Mouse (Mus musculus) CD4-positive helper T cell, adult 2 months (primary cell): ENCODE results near the gene Msh6.
"Not testable (repeated sequence)": the region's sequence is repeated elsewhere in the genome, so short reads cannot be mapped to it uniquely, and the experiment has no call there.

Experiments
- DNase-seq: peaks from one replicate; pipeline ENCODE4 v3.0.0-alpha.2; 2012; ENCODE audit warnings: low read depth, missing footprints, low spot score

Msh6 gene

DNA sequence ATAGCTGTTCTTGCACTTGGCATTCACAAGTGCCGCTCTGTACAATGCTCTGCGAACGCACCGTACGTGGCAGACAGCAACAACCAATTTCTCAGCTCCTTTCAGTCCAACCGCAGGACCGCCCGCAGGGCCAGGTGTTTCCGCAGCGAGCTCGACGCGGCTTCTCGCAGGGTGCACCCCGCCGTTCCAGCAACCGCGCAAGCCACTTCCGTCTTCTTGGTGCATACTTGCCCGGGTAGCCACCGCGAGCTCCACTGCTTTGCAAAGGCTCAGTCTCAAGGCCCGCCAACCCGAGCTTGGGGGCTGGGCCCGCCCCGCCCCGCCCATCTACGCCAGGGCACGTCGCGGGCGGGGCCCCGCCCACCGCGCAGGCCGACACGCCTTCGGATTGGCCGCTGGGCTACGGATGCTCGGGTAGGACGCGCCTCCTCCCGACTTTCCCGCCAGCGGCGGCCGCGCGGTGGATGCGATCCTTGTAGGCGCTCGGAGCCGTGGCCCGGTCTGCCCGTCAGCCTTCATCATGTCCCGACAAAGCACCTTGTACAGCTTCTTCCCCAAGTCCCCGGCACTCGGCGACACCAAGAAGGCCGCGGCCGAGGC, at the start of gene Msh6:
Gene Msh6 (plus strand): TSS at position 434 of the 600 bp plus-strand sequence.
- peak; percentile 98 for DNase-seq

DNA sequence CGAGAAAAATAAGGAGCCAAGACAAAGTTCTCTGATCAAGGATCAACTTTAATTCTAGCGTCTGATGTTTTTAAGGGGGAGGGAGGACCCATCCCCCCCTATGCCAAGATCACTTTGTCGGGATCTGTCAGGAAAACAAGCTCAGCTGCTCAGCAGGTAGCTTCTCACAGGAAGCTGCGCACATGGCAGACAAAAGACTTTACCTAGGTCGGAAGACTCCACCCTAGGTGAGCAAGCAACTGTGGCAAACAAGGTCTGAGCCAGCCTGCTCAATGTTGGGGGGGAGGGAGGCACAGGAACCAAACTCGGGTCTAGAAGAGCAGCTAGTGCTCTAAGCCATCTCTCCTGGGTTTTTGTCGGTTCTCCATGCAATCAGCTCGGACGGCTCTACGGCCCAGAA, 40.5 kb upstream of the Msh6 start:
- no peak for DNase-seq

DNA sequence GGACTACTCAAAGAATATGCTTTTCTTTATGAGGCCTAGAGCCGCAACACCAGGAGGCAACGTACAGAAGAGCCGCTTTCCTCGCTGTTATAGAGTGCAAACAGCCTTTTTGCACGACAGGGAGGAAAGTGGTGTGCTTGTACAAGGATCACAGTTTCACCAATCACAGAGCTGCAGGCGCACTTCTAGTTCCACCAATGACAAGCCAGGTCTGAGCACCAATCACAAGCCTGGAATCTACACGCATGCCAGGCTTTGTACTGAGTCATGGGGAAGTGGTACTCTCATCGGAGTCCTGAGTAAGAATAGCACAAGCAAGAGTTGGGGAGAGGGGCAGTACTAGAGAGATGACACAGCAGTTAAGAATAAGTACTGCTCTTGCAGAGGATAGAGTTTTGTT, 40.1 kb upstream of the Msh6 start:
- DNase-seq = no peak

DNA sequence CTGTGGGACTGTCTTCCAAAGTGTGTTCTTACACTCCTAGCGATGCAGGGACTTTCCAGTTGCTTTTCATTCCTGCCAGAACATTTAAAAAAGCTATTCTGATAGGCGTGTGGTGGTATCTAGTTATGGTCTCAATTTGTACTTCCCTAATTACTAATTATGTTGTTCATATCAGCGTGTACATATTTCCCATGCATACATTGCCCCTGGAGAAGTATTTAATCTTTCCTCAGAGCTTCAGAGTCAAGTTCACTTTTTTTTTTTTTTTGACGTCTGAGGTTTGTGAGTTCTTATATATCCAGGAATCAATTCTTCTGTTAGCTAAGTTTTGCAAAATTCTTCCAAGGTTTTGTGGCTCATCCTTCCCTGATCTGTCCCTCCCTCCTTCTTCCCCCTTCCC, 38.7 kb upstream of the Msh6 start:
- no peak for DNase-seq

DNA sequence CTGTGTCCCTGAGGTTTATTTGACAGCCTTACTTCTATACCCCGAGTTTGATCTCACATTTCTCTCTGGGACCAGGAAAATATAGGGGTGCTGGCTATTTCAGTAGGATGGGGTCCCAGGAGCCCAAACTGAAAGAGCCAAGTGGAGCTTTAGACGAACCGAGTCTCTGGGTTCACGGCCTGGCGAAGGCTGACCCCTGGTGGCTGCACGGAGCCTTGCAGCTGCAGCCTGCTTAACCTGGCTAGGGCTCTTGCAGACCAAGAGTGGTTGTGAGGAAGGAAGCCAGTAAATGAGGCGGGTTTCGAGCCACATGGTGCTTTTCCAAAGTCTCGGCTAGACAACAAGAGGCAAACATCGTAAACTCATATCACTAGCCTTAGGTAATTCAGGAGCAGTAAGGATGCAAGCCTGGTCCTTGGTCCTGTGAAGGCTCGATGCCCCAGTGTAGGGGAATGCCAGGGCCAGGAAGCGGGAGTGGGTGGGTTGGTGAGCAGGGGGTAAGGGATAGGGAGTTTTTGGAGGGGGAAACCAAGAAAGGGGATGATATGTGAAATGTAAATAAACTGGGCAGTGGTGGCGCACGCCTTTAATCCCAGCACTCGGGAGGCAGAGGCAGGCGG, 25.8 kb upstream of the Msh6 start:
- DNase-seq = peak; percentile 67

DNA sequence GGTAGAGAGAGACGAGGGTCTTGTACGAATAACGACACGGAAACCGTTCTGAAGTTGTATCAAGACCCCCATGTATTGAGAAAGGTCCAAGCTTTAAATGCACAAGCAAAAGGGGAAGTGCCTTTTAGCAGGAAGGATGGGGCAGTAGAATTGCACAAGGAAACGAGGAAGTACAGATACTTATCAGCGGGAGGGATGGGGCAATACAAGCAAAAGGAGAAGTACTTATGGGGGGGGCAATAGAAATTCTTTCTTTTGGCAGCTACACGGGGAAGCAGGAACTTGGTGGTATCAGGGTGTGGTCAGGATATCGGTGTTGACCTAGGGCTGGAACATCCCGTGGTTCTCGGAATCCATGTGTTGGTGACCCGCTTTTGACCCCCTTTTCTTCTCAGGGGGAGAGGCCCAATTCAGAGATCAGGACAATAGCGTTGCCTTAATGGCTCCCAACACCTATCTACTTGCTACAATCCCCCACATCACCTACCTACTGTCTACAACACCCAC, 20.2 kb upstream of the Msh6 start:
- DNase-seq = not testable (repeated sequence)

DNA sequence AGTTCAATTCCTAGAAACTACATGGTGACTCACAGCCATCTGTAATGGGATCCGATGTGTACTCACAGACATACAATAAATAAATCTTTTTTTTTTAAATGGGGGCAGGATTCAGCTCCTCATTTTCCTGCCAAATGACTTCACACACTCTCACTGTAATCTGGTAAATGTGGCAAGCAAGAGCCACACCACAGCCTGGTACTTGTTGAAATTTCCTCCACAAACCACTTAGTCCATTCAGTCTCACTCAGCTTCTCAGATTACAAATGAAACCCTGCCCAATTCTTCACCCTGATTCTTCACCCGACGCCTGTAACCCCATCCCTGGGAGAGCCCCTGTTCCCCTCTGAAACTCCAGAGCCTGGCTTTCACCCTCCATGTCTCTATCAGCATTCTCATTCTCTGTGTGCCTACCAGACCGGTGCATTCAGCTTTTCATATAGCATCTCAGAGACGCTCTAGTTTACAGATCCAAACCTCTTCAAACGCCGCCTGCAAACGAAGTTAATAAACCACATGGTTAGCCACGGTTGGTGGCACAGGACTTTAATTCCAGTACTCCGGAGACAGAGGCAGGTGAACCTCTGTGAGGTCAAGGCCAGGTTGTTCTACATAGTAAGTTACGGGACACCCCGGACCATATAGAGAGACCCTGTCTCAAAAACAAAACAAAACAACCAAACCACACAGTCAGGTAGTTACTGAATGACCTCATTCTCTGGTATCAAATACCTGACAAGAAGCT, 17.6 kb upstream of the Msh6 start:
- no peak for DNase-seq

DNA sequence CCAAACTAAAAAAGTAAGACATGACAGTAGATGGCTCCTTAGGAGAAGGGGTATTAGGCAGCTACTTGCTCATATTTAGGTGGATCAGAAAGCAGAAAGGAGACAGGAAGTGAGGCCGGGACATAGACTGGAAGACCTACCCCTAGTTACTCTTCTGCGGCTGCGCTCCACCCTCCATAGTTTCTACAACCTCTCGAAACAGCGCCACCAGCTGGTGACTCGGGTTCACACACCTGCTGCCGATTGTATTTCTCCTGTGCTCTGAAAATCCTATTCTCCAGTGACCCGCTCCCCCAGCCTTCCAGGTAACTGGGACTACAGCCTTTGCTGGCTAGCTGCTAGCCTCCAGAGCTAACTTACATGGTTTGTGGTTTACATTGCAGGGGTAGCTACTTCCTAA, 16.6 kb upstream of the Msh6 start:
- no peak for DNase-seq

DNA sequence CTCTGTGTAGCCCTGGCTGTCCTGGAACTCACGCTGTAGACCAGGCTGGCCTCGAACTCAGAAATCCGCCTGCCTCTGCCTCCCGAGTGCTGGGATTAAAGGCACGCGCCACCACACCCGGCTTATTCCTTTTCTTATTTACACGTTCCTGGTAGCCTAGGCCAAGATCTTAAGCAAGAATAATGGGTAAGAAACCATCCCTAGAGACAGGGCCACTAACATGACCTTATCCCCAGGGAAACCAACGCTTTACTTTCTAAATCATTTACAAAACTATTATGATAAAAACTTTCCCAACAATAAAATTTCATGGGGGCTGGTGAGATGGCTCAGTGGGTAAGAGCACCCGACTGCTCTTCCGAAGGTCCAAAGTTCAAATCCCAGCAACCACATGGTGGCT, 15.5 kb upstream of the Msh6 start:
- DNase-seq = not testable (repeated sequence)

DNA sequence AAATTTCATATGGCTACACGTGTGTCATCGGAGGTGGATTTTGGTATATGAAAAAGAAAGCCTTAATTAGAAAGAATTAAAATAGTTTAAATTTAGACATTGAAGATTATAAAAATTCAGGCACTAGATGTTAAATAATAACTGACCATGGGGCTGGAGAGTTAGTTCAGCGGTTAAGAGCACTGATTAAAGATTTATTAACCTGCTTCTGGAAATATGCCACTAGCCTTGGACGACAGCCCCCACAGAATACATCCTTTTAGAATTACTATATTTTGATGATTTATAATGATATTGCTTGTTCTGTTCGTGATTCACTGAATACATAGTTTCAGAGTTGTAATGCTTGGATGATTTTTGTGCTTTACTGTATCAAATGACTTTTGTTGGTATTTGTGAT, 14.9 kb upstream of the Msh6 start:
- not testable (repeated sequence) for DNase-seq

DNA sequence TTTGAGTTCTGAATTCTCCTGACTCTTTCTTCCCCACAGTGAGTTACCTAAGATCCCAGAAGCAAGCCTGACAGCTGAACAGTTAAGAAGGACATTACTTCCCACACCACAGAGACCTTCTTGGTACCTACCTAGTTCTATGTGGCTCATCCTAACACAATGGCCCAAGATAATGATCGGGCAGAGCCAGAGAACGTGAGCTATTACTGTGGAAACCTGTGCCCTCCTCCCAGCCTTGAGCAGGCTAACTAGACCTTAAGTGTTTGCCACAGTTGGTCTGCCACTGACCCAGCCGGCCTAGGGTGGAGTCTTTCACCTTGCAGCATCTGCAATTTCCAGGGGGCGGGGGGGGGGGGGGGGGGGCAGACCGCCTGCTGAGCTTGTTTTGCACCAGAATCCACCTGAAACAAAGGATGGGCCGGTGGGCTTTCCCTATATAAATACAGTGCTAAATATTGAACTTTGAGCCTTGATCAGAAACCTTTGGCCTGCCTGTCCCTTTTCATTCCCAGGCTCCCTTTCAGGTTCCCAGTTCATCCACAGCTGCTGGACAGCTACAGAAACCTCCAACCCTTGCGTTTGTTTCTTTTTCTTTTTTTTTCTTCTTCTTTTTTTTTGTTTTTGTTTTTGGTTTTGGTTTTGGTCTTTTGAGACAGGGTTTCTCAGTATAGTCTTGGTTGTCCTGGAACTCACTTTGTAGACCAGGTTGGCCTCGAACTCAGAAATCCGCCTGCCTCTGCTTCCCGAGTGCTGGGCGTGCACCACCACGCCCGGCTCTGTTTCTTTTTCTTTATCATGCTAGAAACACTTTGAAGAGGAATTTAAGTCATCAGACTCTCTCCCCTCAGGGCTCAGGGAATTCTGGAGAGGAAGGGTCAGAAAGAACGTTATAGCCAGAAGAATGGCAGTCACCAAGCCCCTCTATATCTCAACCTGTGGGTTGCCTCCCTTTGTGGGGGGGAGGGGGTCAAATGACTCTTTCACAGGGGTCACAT, 11.5 kb upstream of the Msh6 start:
- no peak for DNase-seq

DNA sequence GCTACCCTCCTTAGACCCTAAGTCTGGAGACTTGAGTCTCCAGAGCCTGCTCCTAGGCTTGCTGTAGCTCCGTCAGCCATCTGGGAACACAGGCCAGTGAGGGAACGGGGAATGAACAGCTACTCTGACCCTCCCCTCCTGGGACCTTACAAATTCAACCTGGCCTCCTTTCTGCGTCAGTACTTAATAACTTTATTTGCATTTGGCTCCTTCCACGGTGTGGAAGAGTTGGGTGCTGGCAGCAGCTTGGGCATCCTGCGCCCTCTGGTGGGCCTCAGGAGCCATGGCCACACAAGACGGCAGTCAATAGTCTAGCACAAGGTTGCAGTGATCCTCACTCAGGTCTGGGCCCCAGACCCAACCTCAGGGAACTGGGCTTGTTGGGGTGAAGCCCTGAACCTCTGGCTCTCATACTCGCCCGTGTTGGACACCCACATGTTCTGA, 6.4 kb upstream of the Msh6 start:
- DNase-seq = not testable (repeated sequence)

DNA sequence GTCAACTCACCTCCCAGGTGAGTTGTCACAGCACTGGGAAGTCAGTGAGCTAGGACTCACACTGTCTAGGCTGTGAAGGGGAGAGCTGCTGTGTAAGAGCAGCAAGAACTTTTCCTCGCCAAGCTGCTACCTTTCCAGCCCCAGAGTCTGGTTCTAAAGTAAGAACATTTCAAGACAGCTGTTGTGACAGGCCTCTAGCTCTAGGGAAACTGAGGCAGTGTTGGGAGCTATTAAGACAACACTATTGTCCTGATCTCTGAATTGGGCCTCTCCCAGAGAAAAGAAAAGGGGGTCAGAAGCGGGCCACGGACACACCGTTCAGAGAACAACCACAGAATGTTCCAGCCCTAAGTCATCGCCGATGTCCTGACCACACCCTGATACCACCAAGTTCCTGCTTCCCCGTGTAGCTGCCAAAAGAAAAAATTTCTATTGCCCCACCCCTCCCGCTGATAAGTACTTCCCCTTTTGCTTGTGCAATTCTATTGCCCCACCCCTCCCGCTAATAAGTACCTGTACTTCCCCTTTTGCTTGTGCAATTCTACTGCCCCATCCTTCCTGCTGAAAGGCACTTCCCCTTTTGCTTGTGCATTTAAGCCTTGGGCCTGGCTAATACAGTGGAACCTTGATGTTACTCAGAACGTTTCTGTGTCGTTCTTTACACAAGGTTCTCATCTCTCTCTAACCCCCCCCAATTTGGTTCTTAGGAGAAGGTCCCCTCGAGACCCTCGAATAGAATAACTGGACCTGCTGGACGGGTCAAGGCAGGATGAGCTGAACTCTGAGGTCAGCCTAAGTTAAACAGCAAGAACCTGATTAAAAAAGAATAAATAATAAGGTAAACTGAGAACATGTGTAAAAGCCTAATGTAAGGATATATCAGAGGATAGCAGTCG, 2.9 kb upstream of the Msh6 start:
- peak; percentile 18 for DNase-seq

DNA sequence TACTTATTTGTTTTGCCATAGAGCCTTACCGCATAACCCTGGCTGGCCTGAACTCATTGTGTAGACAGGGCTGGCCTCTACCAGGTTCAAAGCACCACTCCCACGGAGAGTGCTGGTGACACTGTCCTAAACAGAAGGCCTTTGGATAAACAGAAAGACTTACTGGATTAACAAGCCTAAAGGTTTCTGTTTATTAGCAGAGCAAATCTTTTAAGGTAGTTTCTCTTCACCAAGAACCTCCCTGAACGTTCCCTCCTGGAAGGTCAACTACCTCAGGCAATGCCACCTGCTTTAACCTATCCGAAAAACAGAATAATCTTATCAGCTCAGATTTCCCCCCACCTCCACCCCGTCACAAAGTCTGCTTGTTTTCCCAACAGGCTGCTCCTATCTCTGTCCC, 2.0 kb upstream of the Msh6 start:
- no peak for DNase-seq

DNA sequence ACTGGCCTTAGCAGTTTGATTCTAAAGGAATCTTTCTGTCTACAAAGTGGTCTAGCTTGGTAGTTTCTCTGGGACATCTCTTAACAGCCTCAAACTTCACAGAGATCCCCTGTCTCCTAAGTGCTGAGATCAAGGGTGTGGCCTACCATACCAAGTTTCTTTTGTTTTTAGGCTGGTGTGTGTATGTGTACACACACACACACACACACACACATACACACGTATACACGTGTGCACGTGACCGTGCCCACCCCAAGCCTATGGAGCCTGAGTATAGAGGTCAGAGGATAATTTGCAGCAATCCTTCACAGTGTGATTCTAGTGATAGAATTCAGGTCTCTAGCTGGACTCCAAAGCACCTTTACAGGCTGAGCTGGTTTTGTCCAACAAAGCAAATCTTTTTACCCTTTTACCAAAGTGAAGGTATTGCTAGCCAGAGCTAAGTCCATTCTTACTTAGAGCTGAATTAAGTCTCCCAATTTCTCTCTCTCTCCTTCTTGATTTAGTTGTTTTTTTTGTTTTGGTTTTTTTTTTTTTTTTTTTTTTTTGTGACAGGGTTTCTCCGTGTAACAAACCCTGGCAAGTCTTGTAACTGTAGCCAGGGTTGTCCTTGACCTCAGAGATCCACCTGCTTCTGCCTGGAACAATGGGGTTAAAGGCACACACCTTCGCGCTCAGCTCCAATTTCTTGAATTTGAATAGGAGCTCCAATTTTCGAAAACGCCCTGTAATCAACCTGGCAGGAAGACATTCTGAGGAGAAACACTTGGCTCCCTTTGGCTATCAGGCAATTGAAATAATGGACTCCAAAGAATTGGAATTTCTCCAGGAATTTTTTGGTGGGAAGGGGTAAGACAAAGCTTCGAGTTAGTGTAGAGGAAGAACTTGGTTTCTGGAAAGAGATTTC, 1.3 kb upstream of the Msh6 start:
- DNase-seq = peak; percentile 15

DNA sequence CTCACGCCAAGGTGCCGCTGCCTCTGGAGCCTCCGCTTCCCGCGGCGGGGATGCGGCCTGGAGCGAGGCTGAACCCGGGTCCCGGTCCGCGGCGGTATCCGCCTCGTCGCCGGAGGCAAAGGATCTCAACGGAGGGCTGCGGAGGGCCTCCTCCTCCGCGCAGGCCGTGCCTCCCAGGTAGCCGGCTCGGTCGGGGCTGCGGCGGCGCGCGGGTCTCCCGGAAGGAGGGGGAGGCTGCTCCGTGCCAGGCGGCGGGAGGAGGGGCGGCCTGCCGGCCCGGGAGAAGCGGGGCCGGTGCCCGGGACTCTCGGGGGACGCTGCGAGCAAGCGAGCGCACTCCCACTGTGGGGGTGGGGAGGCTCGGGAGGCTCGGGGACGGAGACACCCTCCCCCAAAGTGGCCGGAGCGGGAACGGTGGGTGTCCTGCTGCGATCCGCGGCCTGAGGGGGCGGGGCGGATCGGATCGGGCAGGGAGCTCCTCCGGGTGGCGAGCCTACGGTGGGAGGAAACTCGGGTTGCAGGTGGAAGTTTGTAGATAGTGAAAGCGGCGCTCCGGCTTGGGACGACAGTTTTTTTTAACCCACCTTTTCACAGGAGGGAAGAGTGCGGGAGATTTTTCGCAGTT, 479 bp downstream of the Msh6 start:
- no peak for DNase-seq

DNA sequence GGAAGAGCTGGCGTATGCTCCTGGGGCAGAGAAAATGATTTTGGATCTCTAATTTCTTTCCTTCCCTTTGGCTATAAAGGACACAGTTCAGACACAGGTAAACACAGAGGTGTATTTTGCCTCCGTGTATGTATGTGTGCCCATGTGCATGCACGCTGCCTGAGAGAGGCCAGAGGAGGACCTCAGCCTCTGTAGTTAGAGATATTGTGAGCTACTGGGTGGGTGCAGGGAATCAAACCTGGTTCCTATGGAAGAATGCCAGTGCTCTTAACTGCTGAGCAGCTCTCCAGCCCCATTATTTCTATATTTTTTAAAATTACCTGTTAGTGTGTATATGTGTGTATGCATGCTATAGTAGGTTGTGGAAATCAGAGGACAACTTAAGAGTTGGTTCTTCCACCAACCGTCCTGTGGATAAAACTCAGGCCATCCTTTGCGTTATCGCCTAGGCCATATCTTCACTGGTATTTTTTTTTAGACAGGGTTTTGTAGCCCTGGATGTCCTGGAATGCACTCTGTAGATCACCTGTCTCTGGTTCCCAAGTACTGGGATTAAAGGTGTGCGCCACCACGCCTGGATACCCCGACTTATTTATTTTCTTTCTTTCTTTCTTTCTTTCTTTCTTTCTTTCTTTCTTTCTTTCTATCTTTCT, 1.4 kb downstream of the Msh6 start:
- peak; percentile 11 for DNase-seq

DNA sequence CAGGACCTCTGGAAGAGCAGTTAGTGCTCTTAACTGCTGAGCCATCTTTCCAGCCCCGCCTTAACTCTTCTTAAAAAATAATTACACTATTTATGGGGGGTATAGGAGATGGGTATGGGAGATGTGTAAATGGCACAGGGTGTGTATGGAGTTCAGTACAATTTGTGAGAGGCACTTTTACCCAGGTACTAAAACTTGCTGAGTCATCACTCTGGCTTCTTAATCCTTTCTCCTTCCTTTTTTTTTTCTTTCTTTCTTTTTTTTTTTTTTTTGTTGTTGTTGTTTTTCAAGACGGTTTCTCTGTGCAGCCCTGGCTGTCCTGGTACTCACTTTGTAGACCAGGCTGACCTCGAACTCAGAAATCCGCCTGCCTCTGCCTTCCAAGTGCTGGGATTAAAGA, 2.1 kb downstream of the Msh6 start:
- not testable (repeated sequence) for DNase-seq
